In the genomic region with DNA sequence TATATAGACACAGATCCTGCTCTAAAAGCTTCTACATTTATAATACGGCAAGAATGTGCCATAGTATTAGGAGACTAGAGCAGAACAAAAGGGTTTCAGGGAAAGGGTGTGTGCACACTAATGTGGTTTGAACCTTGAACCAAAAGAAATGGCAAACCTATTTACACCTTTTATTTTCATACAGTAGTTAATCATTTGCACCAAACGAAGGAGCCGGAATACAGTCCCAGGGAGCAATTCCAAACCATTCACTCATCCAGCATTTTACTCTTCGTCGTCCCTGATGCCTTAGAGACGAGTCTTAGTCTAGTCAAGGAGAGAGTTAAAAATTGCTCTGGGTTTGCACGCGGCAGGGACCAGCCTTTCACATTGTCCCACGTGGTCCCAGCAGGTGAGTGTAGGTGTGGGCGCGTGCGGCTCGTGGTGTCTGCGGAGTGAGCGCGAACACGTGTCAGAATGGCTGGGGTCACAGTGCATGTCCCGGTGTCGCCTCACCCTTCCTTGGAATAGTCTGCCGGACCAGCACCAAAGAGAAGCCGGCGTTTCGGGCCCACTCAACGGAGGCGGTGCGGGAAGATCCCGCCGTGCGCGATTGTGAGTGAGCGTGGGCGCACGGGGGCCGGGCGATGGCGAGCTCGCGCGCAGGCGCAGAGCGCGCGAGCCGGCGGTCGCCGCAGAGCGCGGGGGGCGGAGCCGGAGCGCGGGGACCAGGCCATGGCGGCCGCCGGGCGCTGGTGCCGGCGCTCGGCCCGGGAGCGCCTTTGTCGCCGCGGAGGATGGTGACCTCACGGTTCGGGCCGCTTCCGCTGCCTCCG, we compare ENCODE assay signal across 8 mouse cellular contexts. TPM values are rescaled to one million over a fixed set of nuclear protein-coding genes. Genes with fewer than 3 reads are reported as not detected.
DNase-seq lines count a peak whose midpoint lies in the region; ATAC-seq lines count a peak whose summit lies in the region.

A gene (plus strand): TSS at position 684 of the 815 bp plus-strand sequence.

- peak within 1 kb of the TSS; percentile 96 for H3K9ac ChIP-seq in heart, embryonic 11.5 days (ENCODE audit: low read depth, low read length)
- peak within 1 kb of the TSS; percentile 97 for H3K9ac ChIP-seq in kidney, embryonic 16.5 days (replicated peaks; ENCODE audit: low read length)

- peak; percentile 54 for ATAC-seq in erythroblast, adult 5-6 weeks (replicated peaks; ENCODE audit: low FRiP score, poor library complexity, severe bottlenecking)
- ATAC-seq in heart, embryonic 11.5 days (replicated peaks; ENCODE audit: insufficient number of reproducible peaks, low FRiP score, low TSS enrichment) = peak; percentile 81
- ATAC-seq in kidney, embryonic 16.5 days (ENCODE audit: low FRiP score, low TSS enrichment) = peak; percentile 82
- peak; percentile 44 for ATAC-seq in monocyte, adult 5-6 weeks (replicated peaks; ENCODE audit: insufficient number of reproducible peaks, low FRiP score, low TSS enrichment, poor library complexity, severe bottlenecking)

- peaks cover 8% of the 10 kb centered on the region; the same call in 1 of the 2 replicates for H3K4me1 ChIP-seq in heart, embryonic 11.5 days (ENCODE audit: control insufficient read depth, insufficient read depth, low read length)
- H3K4me1 ChIP-seq in kidney, embryonic 16.5 days (ENCODE audit: insufficient read depth, low read length) = peaks cover 19% of the 10 kb centered on the region

- H3K4me2 ChIP-seq in heart, embryonic 11.5 days = peak within 1 kb of the TSS; percentile 75
- H3K4me2 ChIP-seq in kidney, embryonic 16.5 days (replicated peaks; ENCODE audit: low read depth, low read length) = peak within 1 kb of the TSS; percentile 63

- H3K9me3 ChIP-seq in heart, embryonic 11.5 days (replicated peaks; ENCODE audit: control insufficient read depth, low read length) = no peaks in the 10 kb centered on the region
- H3K9me3 ChIP-seq in kidney, embryonic 16.5 days (ENCODE audit: low read length) = no peaks in the 10 kb centered on the region

- H3K4me3 ChIP-seq in heart, embryonic 11.5 days (ENCODE audit: low read depth, low read length) = peak within 1 kb of the TSS; percentile 99
- H3K4me3 ChIP-seq in kidney, embryonic 16.5 days (ENCODE audit: low read length) = peak within 1 kb of the TSS; percentile 95

- WGBS in heart, embryonic 11.5 days (ENCODE audit: insufficient replicate concordance) = 2% methylated on average over 64 of the region's 70 CpGs
- WGBS in kidney, embryonic 16.5 days = under 1% methylated on average over 58 of the region's 70 CpGs

- peak; percentile 81 to 87 for DNase-seq in B cell, adult 2 months
- DNase-seq in adrenal gland, postnatal 4 days (ENCODE audit: low spot score in 2 of 2) = peak; percentile 24 to 39
- peak; percentile 82 for DNase-seq in liver
- peak; percentile 84 for DNase-seq in splenic B cell, adult 2 months (ENCODE audit: low read depth, low spot score)

- no peaks in the 10 kb centered on the region for H3K36me3 ChIP-seq in heart, embryonic 11.5 days (ENCODE audit: control insufficient read depth, insufficient read depth, low read length)
- no peaks in the 10 kb centered on the region for H3K36me3 ChIP-seq in kidney, embryonic 16.5 days (ENCODE audit: insufficient read depth, low read length)
- H3K36me3 ChIP-seq in splenic B cell, adult 2 months (ENCODE audit: control insufficient read depth, insufficient read depth, low read length, poor library complexity, severe bottlenecking) = 0 out of 2 replicates have a peak, but pooled peaks cover 4% of the 10 kb centered on the region

- peak within 1 kb of the TSS; percentile 97 for H3K27ac ChIP-seq in heart, embryonic 11.5 days (ENCODE audit: low read depth, low read length)
- H3K27ac ChIP-seq in kidney, embryonic 16.5 days (ENCODE audit: low read length) = peak within 1 kb of the TSS; percentile 96

- H3K27me3 ChIP-seq in heart, embryonic 11.5 days (ENCODE audit: control insufficient read depth, insufficient read depth, low read length) = no peaks in the 10 kb centered on the region
- no peaks in the 10 kb centered on the region for H3K27me3 ChIP-seq in kidney, embryonic 16.5 days (ENCODE audit: insufficient read depth, low read length)
- H3K27me3 ChIP-seq in splenic B cell, adult 2 months (ENCODE audit: control insufficient read depth, insufficient read depth, low read length, poor library complexity, severe bottlenecking) = no peaks in the 10 kb centered on the region

RNA-seq across cellular contexts. Expression of the gene that starts here (rescaled TPM):
- total RNA-seq in adrenal gland, postnatal 4 days (2021) = 100 to 1,000 TPM; 111 to 113 TPM
- total RNA-seq in erythroblast, adult 5-6 weeks (2015; ENCODE audit: low replicate concordance) = 193 and 204 TPM in 2 replicates
- total RNA-seq in erythroblast, adult 5-6 weeks (2017; ENCODE audit: low replicate concordance) = 394 and 452 TPM in 2 replicates
- polyA plus RNA-seq in heart, embryonic 11.5 days (2014; fragmentation: Nextera tagmentation; extraction: Ambion mirVana) = 60.4 and 64.4 TPM in 2 replicates
- polyA plus RNA-seq in kidney, embryonic 16.5 days (2015; fragmentation: Nextera tagmentation; extraction: Ambion mirVana) = 61.4 and 64.3 TPM in 2 replicates
- 56.7 to 93.5 TPM (median 62.8 TPM) in 3 replicates for total RNA-seq in monocyte, adult 5-6 weeks (2017)

Comparison
In these comparisons a context has a peak if more than half of its experiments do, and no peak if none do; other contexts are left out.
1. Peak in every context shown above with its lines: DNase-seq, ATAC-seq, H3K4me3 ChIP-seq and H3K27ac ChIP-seq.
2. DNase-seq: peak in every context shown above with its lines; median percentile 84 in B cell, adult 2 months; 84 in splenic B cell, adult 2 months; 82 in liver; 32 in adrenal gland, postnatal 4 days.